Mouse (Mus musculus) thymus, adult 18-20 months (tissue): ENCODE measurements at regions not wholly inside any gene's neighbourhood (a gene's known extent, or its start where the extent isn't known, plus 50 kb on each side); places are given as distances from the start of the nearest gene placed in this dataset.

Experiments used
- DNase-seq, 2 experiments: peaks; one replicate each; pipeline ENCODE4 v3.0.0; 2022; ENCODE audit warnings: mixed read lengths in 2 of 2

DNA sequence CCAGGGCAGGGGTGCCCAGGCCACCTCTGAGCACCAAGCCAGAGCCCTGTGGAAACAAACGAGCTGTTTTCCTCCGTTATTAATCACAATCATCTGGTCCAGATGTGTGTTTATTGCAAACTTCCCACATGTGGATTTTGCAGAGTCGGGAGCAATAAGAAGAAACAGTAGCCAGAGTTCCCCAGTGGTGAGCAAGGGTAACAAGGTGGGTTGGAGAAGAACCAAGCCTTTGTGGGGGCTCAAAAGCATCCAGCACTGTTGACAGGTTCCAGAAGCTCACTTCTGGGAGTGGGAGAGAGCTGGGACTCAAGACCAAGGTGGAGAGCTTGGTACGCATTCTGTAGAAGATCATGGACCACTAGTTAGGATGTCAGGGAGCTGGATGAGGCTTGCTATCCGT is 63.6 kb downstream of the Hif1an start:
- DNase-seq: no peak

DNA sequence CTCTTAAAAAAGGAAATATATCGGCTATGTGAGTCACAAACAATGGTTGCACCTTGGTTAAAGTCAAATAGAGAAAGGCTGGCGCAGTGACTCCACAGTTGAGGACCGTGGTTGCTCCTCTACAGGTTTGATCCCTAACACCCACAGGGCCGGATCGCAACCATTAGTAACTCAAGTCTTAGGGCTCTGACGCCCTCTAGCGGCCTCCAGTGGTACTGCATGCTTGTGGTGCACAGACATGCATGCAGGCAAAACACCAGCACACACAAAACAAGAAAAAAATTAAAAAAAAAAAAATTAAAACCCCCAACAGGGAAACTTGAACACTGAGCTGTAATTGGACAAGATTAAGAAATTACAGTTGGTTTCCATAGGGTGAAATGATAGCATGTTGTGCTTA is 67.1 kb downstream of the Hif1an start:
- DNase-seq: no peak

DNA sequence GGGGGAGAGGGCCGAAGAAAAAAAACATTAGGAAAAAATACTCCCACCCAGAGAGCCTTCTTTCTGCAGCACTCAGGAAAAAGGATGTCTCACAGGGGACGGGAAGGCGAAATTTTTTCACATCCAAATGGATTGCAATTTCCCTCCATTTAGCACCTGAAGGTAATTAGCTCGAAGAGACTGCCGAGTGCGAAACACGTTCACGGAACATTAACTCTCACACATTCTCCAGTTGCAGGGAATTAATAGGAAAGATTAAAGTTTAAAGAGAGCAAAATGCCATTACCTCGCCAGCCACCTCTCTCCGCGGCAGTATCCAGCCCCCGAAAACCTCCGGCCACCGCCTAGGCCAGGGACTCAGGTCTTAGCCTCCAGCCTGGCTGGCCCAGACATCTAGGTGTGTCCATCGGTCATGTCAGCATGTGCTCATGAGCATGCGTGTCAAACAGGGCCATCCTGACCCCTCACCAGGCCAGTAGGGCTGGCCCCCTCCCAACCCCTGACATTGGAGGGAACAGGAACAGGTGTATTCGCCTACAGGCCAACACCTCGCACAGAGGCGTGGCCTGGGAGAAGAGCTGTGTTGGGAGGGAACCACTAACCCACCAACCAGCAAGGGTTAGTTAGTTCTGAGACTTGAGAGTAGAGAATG is 68.8 kb downstream of the Hif1an start:
- no peak for DNase-seq

DNA sequence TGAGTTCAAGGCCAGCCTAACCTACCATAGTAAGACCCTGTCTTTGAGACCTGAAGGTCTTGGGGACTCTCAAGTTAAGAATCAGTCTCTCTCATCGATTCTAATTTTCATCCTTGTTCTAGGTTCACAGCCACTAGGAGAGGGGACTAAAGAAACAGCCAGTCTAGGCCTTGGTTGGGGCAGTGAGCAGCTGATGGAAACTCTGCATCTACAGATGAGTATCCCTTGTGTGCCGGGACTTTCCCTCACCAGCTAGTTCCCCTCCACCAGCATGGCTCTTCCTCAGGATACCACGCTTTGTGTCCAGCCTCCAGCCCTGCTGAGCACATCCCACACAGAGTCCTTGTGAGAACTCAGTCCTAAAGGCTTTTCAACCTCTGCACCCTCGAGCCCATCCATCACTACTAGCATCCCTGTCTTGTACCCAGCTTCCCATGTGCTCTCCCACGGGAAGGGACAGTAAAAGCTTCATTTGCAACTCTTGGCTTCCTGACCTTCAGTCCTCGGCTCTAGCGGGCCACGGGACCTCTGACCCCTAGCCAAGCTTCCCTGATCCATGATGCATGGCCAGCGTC is 74.6 kb downstream of the Hif1an start:
- no peak for DNase-seq

DNA sequence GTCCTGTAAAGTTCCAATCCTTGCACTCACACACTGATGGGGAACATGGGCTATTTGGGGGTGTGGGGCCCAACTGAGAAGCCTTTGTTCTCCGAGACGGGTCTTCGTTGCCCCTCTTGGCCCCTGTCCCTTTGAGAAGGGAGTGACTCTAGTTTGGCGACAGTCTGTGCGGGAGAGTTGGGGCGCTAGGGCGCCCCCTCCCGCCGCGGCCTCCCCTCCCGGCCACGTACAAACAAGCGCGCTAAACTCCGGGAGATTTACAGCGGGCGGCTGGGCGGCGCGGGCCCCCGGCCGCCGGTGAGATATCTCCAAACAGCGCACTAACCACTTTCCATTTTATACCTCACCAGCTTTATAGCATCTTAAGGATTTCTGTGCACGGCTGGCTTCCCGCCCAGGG is 77.4 kb downstream of the Hif1an start:
- DNase-seq: no peak

DNA sequence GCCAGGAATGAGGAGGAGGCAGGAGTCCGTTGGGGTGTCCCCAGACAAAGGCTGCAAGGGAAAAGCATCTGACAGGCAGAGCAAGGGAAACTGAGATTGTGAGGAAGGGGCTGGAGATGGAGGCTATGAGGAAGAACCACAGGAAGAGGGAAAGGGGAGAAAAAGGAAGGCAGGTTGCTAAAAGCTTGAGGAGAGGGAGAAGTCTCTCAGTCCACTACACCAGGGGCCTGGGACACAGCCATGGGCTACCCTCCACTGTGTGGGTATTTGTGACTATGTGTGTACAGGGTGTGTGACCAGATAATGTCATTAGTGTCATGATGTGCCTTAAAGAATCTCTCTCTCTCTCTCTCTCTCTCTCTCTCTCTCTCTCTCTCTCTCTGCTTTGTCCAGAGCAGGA is 77.9 kb downstream of the Hif1an start:
- no peak for DNase-seq

DNA sequence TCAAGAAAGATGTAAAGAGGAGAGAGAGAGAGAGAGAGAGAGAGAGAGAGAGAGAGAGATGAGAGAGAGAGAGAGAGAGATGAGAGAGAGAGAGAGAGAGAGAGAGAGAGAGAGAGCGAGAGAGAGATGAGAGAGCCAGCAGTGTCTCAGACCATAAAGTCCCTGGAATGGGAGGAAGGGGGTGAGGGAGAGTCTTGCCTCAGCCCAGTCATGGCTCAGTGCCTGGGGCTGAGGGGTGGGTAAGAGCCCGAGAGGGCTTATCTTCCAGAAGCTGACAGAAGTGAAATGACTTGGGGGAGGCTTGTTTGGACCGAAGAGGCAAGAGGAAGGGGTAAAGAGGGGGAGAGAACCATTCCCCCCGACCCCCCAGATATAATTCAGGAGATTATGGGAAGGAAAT is 79.6 kb downstream of the Hif1an start:
- no peak for DNase-seq

DNA sequence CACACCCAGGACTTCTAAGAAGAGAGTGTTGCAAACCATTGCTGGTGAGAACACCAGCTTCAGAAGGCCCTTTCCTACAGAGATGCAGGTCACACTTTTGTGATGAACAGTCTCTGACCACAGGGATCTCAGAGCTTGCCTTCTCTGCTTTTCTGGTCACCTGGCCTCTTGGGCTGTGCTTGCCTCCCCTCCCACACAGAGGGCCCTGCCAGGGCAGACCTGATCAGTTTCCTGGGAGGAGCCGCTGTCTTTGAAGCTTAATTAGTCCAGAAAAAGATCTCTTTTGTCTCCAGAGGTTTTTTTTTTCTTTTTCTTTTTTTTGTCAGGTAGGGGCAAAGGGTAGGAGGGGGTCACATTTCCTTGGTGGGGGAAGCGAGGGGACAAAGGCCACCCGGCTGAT is 81.7 kb downstream of the Hif1an start:
- DNase-seq: no peak

DNA sequence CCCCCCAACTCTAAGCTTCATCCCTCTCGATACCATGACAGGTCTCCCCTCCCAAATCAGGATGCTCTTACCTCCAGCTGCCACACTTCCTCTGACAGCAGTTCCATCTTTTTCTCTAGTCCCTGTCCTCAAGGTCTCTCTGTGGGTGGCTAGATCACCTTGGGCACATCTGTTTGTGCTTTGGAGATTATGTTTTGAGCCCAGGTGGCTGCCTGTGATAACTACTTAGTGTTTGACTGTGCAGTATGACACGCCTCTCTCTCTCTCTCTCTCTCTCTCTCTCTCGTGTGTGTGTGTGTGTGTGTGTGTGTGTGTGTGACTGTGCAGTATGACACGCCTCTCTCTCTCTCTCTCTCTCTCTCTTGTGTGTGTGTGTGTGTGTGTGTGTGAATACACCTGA is 82.3 kb downstream of the Hif1an start:
- DNase-seq: no peak

DNA sequence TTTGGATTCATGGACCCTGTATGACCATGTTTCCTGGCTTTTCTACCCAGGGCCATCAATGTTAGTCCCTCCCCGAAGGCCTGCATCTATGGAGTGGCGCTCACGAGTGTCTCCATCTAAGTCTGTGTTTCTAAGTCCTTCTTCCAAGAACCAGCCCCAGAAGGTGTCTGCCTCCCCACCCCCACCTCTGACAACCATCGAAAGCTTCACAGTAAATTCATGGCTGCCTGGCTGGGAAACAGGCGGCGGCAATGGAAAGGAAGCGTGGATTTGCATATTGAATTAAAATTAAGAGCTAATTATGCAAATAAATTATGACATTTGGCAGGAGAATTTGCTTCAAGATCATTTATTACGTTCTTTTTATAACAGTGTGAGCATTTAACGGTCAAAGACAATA is 83.9 kb downstream of the Hif1an start:
- no peak for DNase-seq

DNA sequence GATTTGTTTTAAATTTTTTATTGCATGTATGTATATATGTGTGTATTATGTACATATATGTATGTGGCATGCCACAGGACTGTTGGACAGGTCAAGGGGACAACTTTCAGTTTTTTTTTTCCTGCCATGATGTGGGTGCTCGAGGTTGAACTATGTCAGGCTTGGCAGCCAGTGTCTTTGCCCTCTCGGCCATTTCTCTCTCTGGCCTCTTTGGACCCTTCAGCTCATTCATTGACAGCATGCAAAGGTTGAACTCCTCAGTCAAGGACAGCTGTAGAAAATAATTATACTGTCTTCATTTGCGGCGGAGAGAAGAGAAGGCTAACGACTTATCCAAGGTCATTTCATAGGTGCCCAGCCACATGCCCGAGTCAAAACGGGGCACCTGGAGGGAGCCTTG is 86.6 kb downstream of the Hif1an start:
- DNase-seq: no peak

DNA sequence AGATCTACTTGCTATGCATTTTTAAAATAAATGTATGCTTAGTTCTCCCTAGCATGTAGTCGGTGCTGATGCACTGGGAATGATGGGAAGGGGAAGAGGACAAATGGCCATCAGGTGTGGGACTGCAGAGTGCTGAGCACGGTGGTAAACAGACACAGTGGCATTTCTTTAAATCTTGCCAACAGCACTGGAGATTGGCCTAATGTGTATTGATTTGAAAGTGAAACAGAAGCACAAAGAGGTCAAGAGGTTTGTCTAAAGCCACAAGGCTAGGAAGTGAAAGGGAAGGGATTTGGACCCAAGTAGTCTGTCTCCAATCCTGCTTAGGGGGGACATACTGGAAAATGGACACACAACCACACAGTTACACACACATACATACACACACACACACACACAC is 88.2 kb downstream of the Hif1an start:
- no peak for DNase-seq

DNA sequence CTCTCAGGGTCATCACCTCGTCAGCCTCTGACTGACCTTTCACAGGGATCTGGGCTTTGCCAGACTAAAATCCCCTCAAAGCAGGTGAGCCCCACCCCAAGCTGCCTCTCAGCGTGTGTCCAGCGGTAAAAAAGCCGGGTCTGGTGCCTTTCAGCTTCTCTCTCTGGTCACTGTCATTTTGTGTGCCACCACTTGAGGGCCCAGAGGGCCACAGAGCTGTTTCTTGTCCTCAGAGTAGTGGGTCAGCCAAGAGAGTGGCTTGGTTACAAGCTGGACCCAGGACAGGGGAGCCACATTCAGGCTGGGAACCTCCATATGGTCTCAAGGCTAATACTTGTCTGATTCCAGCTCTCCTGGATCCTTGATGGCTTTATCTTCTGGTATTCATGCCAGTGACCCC is 89.0 kb downstream of the Hif1an start:
- DNase-seq: no peak

DNA sequence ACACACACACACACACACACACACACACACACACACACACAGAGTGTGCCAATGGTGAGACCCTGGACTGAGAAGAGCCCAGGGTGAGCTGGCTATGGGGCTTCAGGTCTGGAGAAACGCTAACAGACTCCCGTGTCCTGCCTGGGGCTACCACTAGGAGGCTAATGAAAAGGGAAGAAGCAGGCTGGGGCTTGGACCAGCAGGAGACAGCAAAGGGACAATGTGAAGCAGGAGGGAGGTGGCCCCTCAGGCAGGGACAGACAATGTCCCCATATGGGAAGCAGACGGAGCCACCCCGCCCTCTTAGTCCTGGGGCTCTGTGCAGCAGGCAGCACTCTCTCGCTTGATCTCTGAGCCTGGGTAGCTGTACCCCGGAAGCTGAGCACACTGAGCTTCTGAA is 93.1 kb downstream of the Hif1an start:
- DNase-seq: no peak

DNA sequence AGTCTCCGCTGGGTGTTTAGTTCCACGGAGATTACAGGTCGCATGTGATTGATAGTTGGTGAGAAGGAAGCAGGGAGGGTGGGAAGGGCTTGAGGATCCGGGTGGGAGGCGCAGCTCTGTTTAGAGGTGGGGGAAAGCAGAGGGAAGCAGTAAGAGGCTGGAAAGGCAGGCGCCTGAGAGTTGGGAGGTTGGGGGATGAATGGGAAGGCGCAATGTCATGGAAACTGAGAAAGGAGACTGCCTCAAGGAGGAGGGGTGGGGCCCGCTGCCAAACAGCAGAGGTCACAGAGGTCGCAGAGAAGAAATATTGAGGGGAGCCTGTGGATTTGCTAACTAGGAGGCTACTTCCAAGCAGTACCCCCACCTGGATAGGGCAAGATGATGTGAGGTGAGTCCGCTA is 96.5 kb upstream of the Pax2 start:
- no peak for DNase-seq

DNA sequence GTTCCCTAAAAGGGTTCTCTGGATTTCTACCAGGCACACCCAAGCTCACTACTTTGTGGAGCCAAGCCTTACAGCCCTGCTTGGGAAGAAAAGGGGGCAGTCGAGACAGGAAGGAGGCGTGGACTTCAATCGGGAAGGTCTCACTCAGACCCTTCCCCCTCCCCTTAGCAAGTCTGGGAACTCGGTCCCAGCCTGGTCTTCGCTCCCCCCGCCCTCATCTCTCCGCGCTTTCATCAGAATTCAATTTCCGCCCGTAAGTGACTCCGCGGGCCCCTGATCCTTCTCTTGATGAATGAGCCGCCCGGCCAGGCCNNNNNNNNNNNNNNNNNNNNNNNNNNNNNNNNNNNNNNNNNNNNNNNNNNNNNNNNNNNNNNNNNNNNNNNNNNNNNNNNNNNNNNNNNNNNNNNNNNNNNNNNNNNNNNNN is 86.3 kb upstream of the Pax2 start:
- no peak for DNase-seq

DNA sequence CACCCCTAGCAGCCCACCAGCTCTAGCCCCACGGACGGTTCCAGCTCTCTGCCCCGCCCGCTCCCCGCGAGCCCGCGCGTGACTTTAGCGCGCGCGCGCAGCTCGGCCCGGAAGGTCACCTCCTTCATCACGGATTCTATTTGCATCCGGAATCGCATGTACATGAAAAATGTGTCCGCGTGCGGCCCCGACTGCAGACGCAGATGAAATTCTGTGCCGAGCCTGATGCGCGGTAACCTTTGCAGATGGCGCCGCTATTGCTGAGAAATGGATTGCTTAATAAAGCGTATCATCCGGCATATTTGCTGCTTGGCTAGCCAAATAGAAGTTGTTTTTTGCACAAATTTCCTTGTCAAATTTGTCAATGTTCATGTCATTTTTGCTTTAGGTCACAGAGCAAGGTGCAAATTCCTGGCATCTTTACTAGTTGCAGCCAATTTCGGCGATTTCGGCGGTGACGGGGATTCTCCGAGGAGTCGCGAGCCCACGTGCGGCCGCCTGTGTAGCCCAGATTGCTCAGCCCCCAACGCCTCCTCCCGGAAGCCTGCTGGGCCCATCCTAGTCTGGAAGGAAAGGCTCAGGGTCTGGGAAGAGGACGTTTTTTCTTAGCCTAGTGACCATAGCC is 81.1 kb upstream of the Pax2 start:
- no peak for DNase-seq

DNA sequence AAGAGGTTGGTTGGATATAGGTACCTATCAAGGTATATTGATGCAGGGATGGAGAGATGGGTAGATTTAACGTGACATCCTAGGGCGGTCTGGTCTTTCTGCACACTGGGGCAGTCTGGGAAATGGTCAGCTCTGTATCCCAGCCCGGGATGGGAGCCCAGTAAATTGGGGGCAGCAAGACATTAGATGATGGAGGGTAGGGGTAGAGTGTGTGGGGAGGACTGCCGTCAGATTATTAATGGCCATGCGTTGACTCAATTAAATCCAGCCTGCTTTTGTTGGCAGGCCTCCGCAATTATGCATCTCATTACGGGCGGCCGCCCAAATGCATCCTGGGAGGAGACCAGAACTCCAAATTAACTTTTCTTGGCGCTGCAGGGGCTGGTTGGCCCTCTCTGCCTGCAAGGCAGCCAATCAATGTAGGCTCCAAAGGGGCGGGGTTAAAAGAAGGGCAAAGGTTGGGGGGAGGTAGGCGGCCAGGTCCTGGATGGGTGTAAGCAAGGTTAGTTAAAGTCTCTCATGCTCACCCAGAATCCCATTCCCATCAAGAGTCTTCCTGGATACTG is 79.2 kb upstream of the Pax2 start:
- no peak for DNase-seq

DNA sequence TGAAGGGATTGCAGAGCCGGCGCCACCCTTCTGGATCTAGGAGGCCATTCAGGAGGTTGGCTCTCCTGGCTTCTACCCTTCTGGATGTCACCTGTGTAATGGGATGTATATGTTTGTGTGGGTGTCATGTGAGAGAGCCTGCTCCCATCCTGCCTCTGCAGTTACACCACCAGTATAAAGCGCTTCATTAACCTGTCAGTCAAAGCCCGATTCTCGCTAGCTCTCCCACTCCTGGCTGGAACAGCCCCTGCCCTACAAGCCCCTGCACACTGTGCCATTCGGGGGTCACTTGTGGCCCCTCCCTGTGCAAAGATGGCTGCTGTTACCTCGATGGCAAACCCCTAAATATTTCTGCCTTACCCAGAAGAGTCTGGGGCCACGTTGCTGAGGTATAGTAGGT is 78.5 kb upstream of the Pax2 start:
- no peak for DNase-seq

DNA sequence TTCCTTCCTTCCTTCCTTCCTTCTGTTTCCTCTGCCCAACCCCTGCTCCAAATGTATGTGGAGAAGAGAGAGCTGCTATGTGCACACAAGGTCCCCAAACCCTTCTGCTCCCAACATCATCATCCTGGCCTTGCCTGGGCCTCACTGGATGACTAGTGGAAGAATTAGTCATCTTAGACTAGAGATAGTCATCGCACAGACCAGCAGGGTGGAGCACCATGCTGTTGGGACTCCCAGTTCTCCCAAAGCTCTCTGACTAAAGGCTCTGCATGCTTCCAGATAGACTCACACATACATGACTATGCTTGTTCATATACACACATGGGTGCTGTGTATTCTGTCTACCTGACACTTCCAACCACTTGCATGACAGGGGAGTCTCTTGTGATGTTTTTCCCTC is 77.2 kb upstream of the Pax2 start:
- DNase-seq: no peak

DNA sequence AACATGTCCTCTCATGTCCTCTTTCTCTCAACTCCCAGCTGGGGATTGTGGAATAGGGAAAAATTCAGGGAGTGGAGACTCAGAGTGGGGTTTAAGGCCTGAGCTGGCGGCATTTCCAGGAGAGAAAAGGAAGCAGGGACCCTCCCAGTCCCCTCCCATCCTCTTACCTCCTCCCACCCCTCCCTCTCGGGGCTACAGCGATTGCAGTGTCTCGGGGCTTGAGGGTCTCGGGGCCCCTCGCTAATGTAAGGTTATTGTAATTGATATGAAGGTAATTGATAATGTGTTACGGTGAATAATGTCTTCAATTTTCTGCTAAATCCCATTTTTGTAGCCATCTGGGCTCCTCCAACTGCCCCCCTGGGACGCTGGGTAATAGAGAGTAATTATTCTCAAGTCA is 74.2 kb upstream of the Pax2 start:
- no peak for DNase-seq

DNA sequence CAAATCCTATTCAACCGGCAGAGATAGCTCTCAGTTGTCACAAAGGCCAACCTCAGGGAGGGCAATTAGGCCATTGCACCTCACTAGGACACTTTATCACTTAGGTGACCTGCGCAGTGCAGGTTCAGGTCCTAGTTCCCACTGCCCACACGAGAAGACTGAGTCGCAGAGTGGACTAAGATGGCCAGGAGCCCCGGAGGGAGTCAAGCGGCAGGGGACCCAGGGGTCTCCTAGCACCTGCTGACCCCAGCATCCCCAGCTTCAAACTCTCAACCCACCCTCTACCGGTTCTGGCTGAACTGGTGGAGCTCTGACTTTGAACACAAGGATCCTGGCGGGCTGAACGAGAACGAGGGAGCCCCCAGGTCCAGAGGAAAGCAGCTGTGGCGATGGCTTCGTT is 72.7 kb upstream of the Pax2 start:
- no peak for DNase-seq

DNA sequence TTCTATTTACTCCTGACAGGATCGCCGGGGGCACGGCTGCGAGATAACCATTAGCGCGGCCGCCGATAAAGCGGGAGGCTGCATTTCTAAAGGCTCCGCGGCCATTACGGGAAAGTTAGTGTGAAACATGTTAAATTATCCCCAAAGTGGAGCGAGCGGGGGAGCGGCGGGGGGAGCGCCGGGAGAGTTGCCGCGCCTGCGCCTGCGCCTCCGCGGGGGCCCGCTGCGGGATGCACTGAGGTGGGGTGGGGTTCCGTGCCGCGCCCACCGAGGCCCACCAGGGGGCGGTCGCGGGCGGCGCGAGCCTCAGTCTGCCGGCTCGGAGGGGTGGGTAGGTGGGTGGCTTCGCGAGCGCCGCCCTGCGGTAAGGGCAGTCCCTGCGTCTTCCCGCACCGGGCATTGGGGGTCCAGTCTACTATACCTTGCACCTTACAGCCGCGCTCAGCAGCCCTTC is 71.8 kb upstream of the Pax2 start:
- DNase-seq: peak in 1 of 2 experiments; percentile 4

DNA sequence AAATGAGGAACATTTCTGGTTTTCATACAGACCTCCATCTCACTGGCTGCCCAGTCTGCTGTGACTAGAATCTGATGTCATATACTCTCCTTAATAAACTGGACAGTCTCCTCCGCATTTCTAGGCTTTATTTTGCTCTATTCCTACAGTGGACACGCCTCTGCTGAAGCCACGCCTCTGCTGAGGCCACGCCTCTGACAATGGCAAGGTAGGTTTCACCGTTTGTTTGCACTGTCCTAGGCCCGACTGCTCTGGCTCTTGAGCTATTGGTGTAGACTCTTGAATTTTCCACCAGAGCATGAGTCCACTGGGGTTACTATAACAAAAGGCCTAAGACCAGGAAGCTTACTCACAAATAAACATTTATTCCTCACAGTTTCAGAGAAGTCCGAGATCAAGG is 69.8 kb upstream of the Pax2 start:
- no peak for DNase-seq
